Mouse (Mus musculus): ENCODE results near the gene Tuba1c. TPM values are rescaled to one million over a fixed set of nuclear protein-coding genes. Genes with fewer than 3 reads are reported as not detected.

Tuba1c gene
- total and polyA plus RNA-seq, 3 experiments: 178 to 390 (median 220) TPM

- no peak overlapping the region for H3K9ac ChIP-seq (ENCODE audit: insufficient read depth, low read depth)
- peaks cover 0 to 14% of the 10 kb centered on the region in 2 experiments; a peak in 2 of 4 replicates for H3K4me1 ChIP-seq (ENCODE audit: control insufficient read depth in 1 of 2, insufficient read depth in 2 of 2)
- no peak for DNase-seq (ENCODE audit: extremely low read depth)
- TF ChIP-seq ETS1 (conservative IDR thresholded peaks at IDR 0.05; ENCODE audit: low read depth, low read length) (no peak), HCFC1 (IDR thresholded peaks at IDR 0.05; ENCODE audit: low read depth, low read length) (no peak), CHD1 (IDR thresholded peaks at IDR 0.05; ENCODE audit: low read depth, low read length) (no peak), RAD21 (IDR thresholded peaks at IDR 0.05; ENCODE audit: low read depth, low read length) (no peak), MAZ (IDR thresholded peaks at IDR 0.05; ENCODE audit: low read depth, low read length) (no peak), TCF12 (IDR thresholded peaks at IDR 0.05; ENCODE audit: low read depth, low read length) (no peak), MEF2A (IDR thresholded peaks at IDR 0.05; ENCODE audit: borderline replicate concordance, low read depth, low read length) (no peak)
- in situ Hi-C loops (cut with MboI; ENCODE audit: low pct_ligation_motif_present, low pct_unique_long_range_greater_than_20kb, low sequenced_read_pairs) (no loop called here), dilution Hi-C loops (cut with MboI; ENCODE audit: extremely low pct_ligation_motif_present, extremely low pct_unique_long_range_greater_than_20kb, low sequenced_read_pairs) (no loop called here)
- no peak overlapping the region for H3K27ac ChIP-seq (ENCODE audit: insufficient read depth, low read depth)
- H3K36me3 ChIP-seq (replicated peaks in 1 of 2; ENCODE audit: control insufficient read depth in 1 of 2, insufficient read depth in 1 of 2, low read length in 1 of 2): no peaks in the 10 kb centered on the region
- no peaks in the 10 kb centered on the region for H3K9me3 ChIP-seq (replicated peaks; ENCODE audit: low read length)
- H3K27me3 ChIP-seq (replicated peaks): peaks cover 3% of the 10 kb centered on the region
- no peaks in the 10 kb centered on the region for H3K79me2 ChIP-seq (replicated peaks; ENCODE audit: control insufficient read depth, extremely low read depth, insufficient read depth, poor library complexity, severe bottlenecking)
- no peak overlapping the region for H3K4me3 ChIP-seq (replicated peaks in 1 of 3; ENCODE audit: low read depth in 2 of 3, low read length in 2 of 3, poor library complexity in 1 of 3)
- no peak overlapping the region for H3K4me2 ChIP-seq (ENCODE audit: insufficient read depth, low read depth, poor library complexity, severe bottlenecking)
Measured at GRCm38 (mm10) chr15:98980012-98980614, 49.6 kb upstream of the Tuba1c start.

- DNase-seq (ENCODE audit: extremely low read depth): no peak
- Histone ChIP-seq H3K4me2 (ENCODE audit: insufficient read depth, low read depth, poor library complexity, severe bottlenecking) (no peak overlapping the region), H3K79me2 (replicated peaks; ENCODE audit: control insufficient read depth, extremely low read depth, insufficient read depth, poor library complexity, severe bottlenecking) (no peaks in the 10 kb centered on the region), H3K4me3 (replicated peaks in 1 of 3; ENCODE audit: low read depth in 2 of 3, low read length in 2 of 3, poor library complexity in 1 of 3) (no peak overlapping the region), H3K27me3 (replicated peaks) (peaks cover 3% of the 10 kb centered on the region), H3K9me3 (replicated peaks; ENCODE audit: low read length) (no peaks in the 10 kb centered on the region), H3K4me1 (ENCODE audit: control insufficient read depth in 1 of 2, insufficient read depth in 2 of 2) (peaks cover 0 to 21% of the 10 kb centered on the region in 2 experiments; a peak in 2 of 4 replicates), H3K27ac (ENCODE audit: insufficient read depth, low read depth) (no peak overlapping the region), H3K36me3 (replicated peaks in 1 of 2; ENCODE audit: control insufficient read depth in 1 of 2, insufficient read depth in 1 of 2, low read length in 1 of 2) (no peaks in the 10 kb centered on the region), H3K9ac (ENCODE audit: insufficient read depth, low read depth) (no peak overlapping the region)
- in situ Hi-C loops (cut with MboI; ENCODE audit: low pct_ligation_motif_present, low pct_unique_long_range_greater_than_20kb, low sequenced_read_pairs) (no loop called here), dilution Hi-C loops (cut with MboI; ENCODE audit: extremely low pct_ligation_motif_present, extremely low pct_unique_long_range_greater_than_20kb, low sequenced_read_pairs) (no loop called here)
- TF ChIP-seq GABPA (IDR thresholded peaks at IDR 0.05; ENCODE audit: insufficient replicate concordance, low read depth, low read length) (no peak), MAX (IDR thresholded peaks at IDR 0.05; ENCODE audit: low read length) (no peak), PAX5 (IDR thresholded peaks at IDR 0.05; ENCODE audit: low read length) (no peak), MAFK (IDR thresholded peaks at IDR 0.05; ENCODE audit: insufficient replicate concordance, low read length) (peak; percentile 68; the same call in 1 of the 2 replicates), UBTF (IDR thresholded peaks at IDR 0.05; ENCODE audit: low read depth, low read length) (no peak), E2F4 (IDR thresholded peaks at IDR 0.05; ENCODE audit: insufficient replicate concordance, low read depth, low read length) (no peak), ZMIZ1 (IDR thresholded peaks at IDR 0.05; ENCODE audit: low read depth, low read length) (no peak)
Measured at GRCm38 (mm10) chr15:98982100-98982499, 47.6 kb upstream of the Tuba1c start.

All from CH12.LX (cell line).